Mouse (Mus musculus): ENCODE measurements around the gene Ndufb11.

Gene Ndufb11

DNA sequence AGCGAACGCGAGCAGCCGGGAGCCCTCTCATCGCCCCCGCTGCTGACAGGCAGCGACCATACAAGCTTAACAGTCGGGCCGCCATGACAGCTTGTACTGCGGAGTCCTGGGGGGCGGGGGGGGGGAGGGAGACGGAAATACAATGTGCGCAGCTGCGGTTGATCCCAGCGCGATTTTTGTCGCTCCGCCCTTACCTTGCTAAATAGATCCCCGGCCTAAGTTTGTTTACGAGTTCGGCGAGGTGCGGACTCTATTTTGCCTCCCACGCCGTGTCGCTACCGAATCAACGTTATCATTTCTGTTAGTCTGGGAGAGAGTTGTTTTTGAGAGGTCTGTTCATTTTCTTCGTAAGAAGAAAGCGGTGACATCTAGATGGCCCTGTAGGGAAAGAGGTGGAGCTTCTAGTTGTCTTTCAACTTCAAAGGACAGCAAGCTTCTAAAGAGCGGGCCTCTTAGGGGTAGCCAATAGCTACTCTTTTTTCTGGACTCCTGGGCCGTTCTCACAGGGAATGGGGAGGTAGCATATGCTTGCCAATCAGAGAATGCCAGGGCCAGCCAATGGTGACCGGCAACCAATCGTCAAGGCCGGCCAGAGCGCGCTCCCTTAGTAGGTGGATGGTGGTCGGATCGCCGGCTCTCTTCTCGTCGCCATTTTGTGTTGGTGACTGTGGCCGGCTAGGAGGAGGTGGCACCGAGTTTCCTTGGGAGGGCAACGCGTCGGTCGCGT lies at the start of gene Ndufb11, which contains the start of gene Rbm10:
TSS of gene Ndufb11 (minus strand) at position 444 of the 727 bp plus-strand sequence.
TSS of gene Rbm10 (plus strand) at position 328 of the 727 bp plus-strand sequence.
- in situ Hi-C loops (cut with MboI, MseI), result no loop called here

DNA sequence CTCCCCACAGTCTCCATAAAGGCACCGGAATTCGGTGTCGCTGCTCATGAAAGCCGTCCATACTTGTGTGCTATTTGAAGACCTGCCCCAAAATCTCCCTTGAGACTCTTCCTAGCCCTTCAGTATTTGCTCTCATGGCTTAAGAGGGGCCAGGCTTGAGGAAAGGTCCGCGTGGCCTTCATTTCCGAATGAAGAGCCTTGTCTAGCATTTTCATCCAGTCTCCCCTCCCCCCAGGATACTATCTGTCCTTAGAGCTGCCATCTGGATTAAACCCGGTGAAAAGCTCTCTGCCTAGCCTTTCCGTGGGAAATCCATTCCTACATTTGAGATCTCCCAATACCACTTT lies 46.0 kb upstream of the Ndufb11 start:
- in situ Hi-C loops (cut with MboI, MseI), result no loop called here

DNA sequence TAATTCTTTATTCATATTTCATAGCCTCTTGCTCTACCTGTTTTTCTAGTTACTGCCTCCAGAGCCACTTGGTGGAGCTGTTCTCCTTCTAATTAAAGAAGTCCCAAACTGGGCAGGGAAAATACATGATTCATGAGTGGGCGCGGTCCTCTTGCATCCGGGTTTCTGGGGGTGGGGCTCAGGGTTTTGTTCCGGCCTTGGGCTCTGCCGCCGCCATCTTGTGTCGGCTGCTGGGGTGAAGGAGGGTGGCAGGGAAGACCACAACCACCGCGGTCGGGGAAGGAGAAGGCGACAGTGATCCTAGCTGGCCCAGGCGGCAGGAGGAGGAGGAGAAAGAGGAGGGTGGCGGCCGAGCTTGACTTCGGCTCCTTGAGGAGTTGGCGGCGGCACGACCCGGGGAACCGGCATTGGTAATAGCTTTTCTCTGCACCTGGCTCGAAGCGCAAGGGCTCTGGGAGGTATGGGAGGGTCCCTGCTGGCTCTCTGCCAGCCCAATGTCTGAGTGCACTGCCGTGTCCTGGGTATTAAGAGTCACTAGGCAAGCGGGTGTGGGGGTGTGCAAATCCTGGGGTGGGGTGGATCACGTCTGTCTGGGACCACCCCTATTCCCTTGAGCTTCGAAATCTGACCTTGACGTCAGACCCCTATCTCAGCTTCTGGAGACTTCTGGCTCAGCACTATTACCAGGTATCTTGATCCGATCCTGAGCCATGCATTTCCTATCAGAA lies 45.5 kb upstream of the Ndufb11 start:
- in situ Hi-C loops (cut with MboI, MseI), result no loop called here

DNA sequence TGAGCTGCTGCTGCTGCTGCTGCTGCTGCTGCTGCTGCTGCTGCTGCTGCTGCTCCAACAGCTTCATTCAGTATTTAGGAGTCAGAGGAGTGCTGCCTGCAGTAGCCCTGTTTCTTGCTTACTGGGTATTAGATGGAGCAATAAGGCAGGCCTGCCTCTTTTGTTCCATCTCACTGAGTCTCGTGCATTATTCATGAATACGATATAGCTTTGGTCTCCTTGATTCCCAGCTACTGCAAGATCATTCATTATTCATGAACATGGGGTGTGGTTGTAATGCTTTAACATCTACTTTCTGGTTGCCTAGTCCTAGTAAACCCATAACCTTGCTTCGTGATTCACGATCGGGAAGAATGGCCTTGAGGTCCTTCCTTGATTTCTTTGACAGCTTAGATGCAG lies 44.9 kb upstream of the Ndufb11 start:
- in situ Hi-C loops (cut with MboI, MseI), result no loop called here

DNA sequence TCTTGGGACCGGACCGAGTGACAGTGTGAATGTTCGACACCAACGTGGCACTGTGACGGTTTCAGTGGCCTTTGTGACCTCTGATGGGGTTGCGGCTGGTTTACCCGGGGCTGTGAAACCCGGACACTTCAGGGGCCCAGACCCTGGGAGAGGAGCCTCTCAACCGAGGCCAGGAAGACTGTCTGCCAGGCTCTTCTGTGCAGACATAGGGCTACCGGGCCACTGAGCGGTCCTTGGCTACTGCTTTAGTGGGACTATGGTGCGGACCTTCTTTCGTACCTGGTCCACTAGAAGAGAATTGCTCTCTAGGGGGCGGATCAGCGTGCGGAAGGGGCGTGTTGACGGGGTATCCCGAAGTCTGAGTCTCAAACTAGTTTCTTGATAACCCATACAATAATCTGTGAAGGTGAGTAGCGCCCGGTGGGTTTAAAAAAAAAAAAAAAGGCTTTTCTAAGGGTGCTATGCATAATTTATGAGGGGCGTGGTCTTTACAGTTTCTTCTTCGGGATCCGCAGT lies 41.5 kb upstream of the Ndufb11 start:
- in situ Hi-C loops (cut with MboI, MseI), result no loop called here

DNA sequence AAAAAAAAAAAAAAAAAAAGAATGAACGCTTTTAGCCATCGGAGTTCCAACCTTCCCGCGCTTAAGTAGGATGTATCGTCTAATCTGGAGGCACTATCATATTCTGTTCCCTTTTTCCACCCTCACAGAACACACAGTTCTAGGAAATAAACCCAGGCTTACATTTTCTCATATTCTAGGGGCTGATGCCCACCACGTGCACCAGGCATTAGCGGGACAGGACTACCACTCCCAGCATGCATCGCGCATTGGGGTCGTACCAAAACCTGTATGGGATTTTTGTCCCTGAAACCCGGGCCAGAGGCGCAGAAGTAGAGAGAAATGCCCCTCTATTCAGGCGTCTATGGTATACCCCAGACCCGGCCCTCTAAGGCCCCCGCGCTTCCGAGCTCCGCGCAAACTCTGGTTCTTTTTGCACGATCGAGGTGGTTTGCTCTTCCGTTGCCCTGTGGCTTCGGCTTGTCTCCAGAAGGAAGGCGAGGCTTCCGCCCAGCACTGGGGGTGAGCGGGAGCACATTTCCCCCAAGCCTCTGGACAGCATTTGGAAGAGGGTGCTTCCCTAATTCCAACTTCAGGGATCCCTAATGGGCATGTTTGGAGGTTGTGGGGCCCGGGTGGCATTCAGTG lies 40.7 kb upstream of the Ndufb11 start, which contains the start of gene Uba1:
TSS of gene Uba1 (plus strand) at position 301 of the 627 bp plus-strand sequence.
- in situ Hi-C loops (cut with MboI, MseI), result no loop called here

DNA sequence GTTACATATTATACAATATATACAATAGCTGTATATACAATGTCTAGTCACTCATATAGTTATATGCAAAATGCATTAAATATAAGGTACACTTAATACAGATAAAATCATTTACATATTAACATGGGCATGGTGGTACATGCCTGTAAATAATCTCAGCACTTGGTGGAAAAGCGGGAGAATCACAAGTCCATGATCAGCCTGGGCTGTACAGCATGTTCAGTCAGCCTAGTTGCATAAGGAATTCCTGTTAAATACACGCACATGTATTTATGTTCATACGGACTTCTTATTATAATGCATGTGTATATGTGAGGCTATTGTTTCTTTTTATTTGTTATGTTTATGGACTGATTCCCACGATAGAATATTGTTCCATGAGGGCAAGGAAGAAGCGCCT lies 40.2 kb upstream of the Ndufb11 start:
- in situ Hi-C loops (cut with MboI, MseI), result no loop called here

DNA sequence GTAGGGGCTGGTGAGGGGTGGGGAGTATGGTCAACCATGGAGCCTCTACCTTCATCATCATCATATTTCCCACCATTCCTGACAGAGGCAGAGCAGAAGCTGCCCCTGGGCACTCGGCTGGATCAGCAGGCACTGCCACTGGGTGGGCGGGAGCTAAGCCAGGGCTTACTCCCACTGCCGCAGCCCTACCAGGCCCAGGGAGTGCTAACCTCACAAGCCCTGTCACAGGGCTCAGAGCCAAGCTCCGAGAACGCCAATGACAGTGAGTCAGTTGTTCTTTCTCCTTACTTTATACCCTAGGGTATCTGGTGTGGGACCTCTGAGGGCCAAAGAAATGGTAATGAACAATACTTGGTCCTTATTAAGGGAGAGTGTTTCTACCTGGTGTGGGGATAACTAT lies 27.4 kb upstream of the Ndufb11 start:
- in situ Hi-C loops (cut with MboI, MseI), result no loop called here

DNA sequence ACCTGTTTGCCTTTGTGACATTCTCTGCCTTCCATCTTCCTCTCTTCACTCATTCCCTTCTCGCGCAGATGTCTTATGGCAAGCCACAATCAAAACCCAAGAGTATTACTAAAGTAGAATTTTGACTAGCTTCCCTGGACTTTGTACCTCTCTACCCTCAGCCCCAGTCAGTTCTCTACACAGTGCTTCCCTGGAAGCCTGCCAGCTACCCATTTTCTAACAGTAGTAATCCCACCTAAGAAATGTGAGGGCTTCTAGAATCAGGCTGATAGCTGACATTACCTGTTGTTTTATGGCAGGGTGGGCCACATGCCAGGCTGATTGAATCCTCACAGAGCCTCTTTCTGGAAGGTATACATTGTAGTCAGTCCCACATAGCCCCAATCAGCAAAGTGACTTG lies 20.7 kb upstream of the Ndufb11 start:
- in situ Hi-C loops (cut with MboI, MseI), result no loop called here

DNA sequence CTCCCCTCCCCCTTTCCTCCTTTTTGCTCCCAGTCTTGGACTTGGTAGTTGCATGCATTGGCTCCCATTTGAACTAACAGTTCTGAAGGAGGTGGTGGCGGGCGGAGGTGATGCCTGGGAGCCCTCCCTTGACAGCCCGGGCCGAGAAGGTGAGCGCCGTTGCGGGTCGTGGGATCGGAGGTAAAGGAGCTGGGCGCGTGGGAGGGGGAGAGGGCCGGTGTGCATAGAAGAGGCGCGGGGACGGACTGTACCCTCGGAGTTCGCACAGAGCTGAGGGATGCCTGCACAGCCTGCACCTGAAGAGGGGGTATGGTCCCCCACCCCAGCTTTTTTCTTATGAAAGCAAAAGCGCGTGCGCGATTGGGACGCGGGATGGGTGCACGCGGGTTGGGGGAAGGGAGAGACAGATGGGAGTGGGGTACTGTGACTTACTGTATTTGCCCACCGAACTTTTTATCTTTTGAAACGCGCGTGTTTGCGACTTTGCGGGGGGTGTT lies 532 bp upstream of the Ndufb11 start:
- in situ Hi-C loops (cut with MboI, MseI), result no loop called here

DNA sequence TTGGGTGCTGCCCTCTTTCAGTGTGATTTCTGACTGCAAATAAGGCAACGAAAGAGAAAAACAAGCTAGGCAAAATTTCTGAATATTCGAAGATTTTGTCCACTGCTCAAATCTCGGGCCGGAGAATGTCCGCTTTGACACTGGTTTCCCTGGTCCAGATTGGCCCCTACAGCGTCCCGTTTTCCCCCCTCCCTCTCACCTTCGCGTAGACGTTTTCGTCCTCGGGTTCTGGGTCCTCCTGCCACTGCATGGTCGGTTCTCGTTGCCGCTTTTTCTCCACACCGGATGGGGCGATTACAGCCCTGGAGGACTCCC lies 601 bp downstream of the Ndufb11 start:
- in situ Hi-C loops (cut with MboI, MseI), result no loop called here

DNA sequence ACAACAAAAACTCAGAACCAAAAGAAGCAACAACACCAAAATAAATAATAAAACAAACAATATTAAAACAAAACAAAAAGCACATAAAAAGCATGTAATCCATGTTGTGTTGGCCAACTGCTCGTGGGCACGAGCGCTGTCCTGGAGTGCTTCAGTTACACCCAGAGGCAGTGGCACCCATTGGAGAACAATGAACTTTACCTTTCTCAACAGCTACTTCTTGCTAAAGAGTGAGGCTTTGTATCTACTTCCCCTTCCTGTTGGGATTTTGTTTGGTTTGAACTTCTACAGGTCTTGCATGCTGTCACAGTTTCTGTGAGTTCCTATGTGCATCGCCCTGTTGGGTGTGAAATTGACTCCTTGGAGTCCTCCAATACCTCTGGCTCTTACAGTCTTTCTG lies 8.9 kb downstream of the Ndufb11 start:
- in situ Hi-C loops (cut with MboI, MseI), result no loop called here

DNA sequence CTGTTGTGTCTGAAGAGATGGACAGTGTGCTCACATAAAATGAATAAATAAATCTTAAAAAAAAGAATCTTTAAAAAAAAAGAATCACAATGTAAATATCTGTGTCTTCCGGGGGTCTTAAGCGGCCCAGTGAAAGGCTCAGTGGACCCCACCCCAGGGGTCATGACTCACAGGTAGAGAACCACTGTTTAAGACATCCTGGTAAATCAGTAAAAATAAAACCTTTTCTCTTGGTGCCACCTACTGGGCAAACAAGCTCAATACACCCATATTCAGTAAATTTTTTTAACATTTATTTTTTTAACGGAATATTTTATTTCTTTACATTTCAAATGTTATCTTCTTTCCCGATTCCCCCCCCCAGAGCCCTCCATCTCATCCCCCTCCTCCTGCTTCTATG lies 29.5 kb downstream of the Ndufb11 start:
- in situ Hi-C loops (cut with MboI, MseI), result no loop called here

DNA sequence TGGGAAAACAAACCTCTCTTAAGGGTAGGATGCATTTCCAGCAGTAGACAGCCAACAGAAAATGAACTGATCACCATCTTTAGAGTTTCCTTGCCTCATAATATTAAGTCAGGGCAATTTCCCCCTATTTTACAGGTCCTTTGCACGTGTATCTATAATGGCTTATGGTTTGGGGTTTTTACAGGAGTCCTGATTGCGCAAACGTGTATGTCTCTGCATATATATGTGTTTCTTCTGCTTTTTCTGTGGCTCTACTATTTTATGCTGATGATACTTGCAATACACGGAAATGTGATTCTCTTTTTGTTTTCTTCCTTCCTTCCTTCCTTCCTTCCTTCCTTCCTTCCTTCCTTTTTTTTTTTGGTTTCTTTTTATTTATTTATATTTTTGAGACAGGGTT lies 43.5 kb downstream of the Ndufb11 start:
- in situ Hi-C loops (cut with MboI, MseI), result loop anchor here (10.0 kb wide), 1 partner anchor 559 kb away; no protein-coding TSS in a partner anchor

DNA sequence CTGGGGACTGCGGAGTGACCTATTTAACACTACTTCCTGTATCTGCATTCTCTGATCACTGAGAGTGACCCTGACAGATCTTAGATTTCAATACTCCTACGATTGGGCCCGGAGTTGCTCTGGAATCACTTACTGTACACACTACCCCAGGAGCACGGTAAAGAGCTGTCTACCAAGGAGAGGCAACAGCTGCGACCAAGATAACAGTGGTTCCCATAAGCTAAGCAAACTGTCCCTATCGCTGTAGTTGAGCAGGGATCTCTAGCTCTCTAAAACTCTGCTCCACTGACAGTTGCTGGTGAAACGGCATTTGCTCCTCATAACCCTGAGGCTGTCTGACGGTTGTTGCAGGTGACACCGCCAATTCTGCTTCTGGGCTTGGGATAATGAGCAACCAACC lies 44.7 kb downstream of the Ndufb11 start:
- in situ Hi-C loops (cut with MboI, MseI), result loop anchor here (10.0 kb wide), 1 partner anchor 558 kb away; no protein-coding TSS in a partner anchor

DNA sequence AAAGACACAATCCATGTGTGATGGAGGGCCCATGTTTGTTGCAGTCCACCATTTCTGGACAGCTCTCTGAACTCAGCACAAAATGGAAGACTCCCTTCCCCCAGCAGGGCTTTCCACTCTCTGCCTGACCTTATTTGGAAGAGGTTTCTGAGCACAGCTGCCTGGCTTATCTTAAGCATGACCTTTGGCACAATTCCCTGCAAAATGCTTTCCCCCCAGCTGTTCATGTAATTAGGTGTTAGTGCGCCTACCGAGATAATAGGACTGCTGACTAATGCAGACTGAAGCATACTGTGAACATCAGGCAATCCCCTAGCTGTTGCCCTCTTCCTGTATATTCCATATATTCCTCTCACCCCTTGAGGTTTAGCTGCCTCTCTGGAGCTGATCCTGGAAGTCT lies 46.4 kb downstream of the Ndufb11 start:
- in situ Hi-C loops (cut with MboI, MseI), result loop anchor here (10.0 kb wide), 1 partner anchor 556 kb away; no protein-coding TSS in a partner anchor
